Mouse (Mus musculus): ENCODE data around the gene Itga7. TPM values are rescaled to one million over a fixed set of nuclear protein-coding genes. Genes with fewer than 3 reads are reported as not detected.

Gene Itga7
- total RNA-seq, 1 experiment = 17.6 TPM

DNA sequence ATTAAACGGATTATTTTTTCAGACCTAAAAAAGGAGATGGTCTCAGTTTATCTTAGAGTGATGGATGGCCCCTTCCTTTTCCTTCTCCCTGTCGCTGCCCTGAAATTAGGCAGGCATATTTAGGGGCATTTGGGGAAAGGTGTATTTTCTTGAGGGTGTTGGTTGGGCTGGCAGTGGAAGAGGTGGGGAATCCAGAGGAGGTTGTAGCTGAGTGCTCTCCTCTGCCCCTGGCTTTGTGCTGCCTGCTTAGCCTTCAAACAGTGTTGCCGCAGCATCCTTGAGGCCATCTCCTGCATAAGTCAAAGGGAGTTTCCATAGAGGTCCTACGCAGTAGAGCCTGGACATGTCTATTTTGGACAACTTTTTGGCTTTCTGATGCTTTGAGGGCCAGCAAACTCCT lies 20.8 kb upstream of the Itga7 start:
- Histone ChIP-seq H3K9ac (ENCODE audit: insufficient read depth, low read depth, low read length, poor library complexity, severe bottlenecking) (no peak overlapping the region), H3K4me1 (ENCODE audit: control insufficient read depth in 2 of 2, insufficient read depth in 2 of 2, low read length in 2 of 2, poor library complexity in 1 of 2) (peaks cover 0 to 12% of the 10 kb centered on the region in 2 experiments; a peak in 2 of 4 replicates), H3K9me3 (ENCODE audit: control insufficient read depth, insufficient read depth, low read depth, low read length) (no peaks in the 10 kb centered on the region), H3K4me3 (ENCODE audit: insufficient read depth in 1 of 2, low read depth in 1 of 2, low read length in 2 of 2, poor library complexity in 1 of 2, severe bottlenecking in 1 of 2) (no peak overlapping the region), H3K27ac (ENCODE audit: insufficient read depth, low read depth, low read length, poor library complexity, severe bottlenecking) (no peak overlapping the region), H3K36me3 (ENCODE audit: control insufficient read depth, insufficient read depth, low read length, poor library complexity, severe bottlenecking) (peaks cover 30% of the 10 kb centered on the region)
- in situ Hi-C loops (cut with MboI; ENCODE audit: low sequenced_read_pairs in 2 of 2, unreplicated experiment in 2 of 2) = no loop called here
- TF ChIP-seq MAFK (IDR thresholded peaks at IDR 0.05; ENCODE audit: insufficient read depth, low read depth, low read length) = no peak
- no peak for DNase-seq (ENCODE audit: low read depth, low spot score)

- Histone ChIP-seq H3K36me3 (ENCODE audit: control insufficient read depth, insufficient read depth, low read length, poor library complexity, severe bottlenecking) (peaks cover 31% of the 10 kb centered on the region), H3K9me3 (ENCODE audit: control insufficient read depth, insufficient read depth, low read depth, low read length) (no peaks in the 10 kb centered on the region), H3K4me3 (ENCODE audit: insufficient read depth in 1 of 2, low read depth in 1 of 2, low read length in 2 of 2, poor library complexity in 1 of 2, severe bottlenecking in 1 of 2) (no peak overlapping the region), H3K4me1 (ENCODE audit: control insufficient read depth in 2 of 2, insufficient read depth in 2 of 2, low read length in 2 of 2, poor library complexity in 1 of 2) (peaks cover 0 to 12% of the 10 kb centered on the region in 2 experiments; a peak in 2 of 4 replicates), H3K9ac (ENCODE audit: insufficient read depth, low read depth, low read length, poor library complexity, severe bottlenecking) (no peak overlapping the region), H3K27ac (ENCODE audit: insufficient read depth, low read depth, low read length, poor library complexity, severe bottlenecking) (no peak overlapping the region)
- peak; percentile 90 for DNase-seq (ENCODE audit: low read depth, low spot score)
- in situ Hi-C loops (cut with MboI; ENCODE audit: low sequenced_read_pairs in 2 of 2, unreplicated experiment in 2 of 2) = no loop called here
- no peak for TF ChIP-seq CHD2 (IDR thresholded peaks at IDR 0.05; ENCODE audit: low read depth, low read length)
- no peak for TF ChIP-seq MAFK (IDR thresholded peaks at IDR 0.05; ENCODE audit: insufficient read depth, low read depth, low read length)
- TF ChIP-seq ZNF384 (IDR thresholded peaks at IDR 0.05; ENCODE audit: low read depth, low read length) = no peak
- no peak; the same call in 1 of the 2 replicates for TF ChIP-seq ZC3H11A (IDR thresholded peaks at IDR 0.05; ENCODE audit: borderline replicate concordance, low read depth, low read length)
- TF ChIP-seq HCFC1 (IDR thresholded peaks at IDR 0.05; ENCODE audit: borderline replicate concordance, insufficient read depth, low read length) = no peak
Observed at GRCm38 (mm10) chr10:128913219-128913618, 20.4 kb upstream of the Itga7 start.

DNA sequence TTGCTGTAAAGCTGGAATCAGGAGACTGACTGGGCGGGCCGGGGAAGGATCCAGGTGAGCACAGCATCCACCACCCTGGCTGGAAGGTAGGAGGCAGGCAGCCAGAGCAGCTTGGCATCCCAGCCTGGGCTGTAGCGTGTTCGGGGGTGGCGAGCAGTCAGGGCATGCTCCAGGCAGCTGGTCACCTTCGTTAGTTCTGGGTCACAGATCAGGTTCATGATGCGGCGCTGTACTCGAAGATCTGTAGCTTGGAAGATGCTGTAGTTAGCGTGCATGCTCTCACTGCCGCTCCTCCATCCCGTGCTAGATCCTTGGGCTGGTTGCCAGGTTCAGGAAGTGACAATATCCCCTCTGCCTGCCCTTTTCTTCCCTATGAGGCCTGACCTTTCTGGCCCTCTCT lies 19.9 kb upstream of the Itga7 start:
- in situ Hi-C loops (cut with MboI; ENCODE audit: low sequenced_read_pairs in 2 of 2, unreplicated experiment in 2 of 2) = no loop called here
- Histone ChIP-seq H3K9me3 (ENCODE audit: control insufficient read depth, insufficient read depth, low read depth, low read length) (no peaks in the 10 kb centered on the region), H3K4me1 (ENCODE audit: control insufficient read depth in 2 of 2, insufficient read depth in 2 of 2, low read length in 2 of 2, poor library complexity in 1 of 2) (peaks cover 0 to 12% of the 10 kb centered on the region in 2 experiments; a peak in 2 of 4 replicates), H3K9ac (ENCODE audit: insufficient read depth, low read depth, low read length, poor library complexity, severe bottlenecking) (no peak overlapping the region), H3K27ac (ENCODE audit: insufficient read depth, low read depth, low read length, poor library complexity, severe bottlenecking) (no peak overlapping the region), H3K36me3 (ENCODE audit: control insufficient read depth, insufficient read depth, low read length, poor library complexity, severe bottlenecking) (peaks cover 31% of the 10 kb centered on the region), H3K4me3 (ENCODE audit: insufficient read depth in 1 of 2, low read depth in 1 of 2, low read length in 2 of 2, poor library complexity in 1 of 2, severe bottlenecking in 1 of 2) (no peak overlapping the region)
- no peak for TF ChIP-seq ZNF384 (IDR thresholded peaks at IDR 0.05; ENCODE audit: low read depth, low read length)
- TF ChIP-seq ZC3H11A (IDR thresholded peaks at IDR 0.05; ENCODE audit: borderline replicate concordance, low read depth, low read length) = no peak
- no peak for TF ChIP-seq MAFK (IDR thresholded peaks at IDR 0.05; ENCODE audit: insufficient read depth, low read depth, low read length)
- TF ChIP-seq CHD2 (IDR thresholded peaks at IDR 0.05; ENCODE audit: low read depth, low read length) = no peak
- no peak for TF ChIP-seq HCFC1 (IDR thresholded peaks at IDR 0.05; ENCODE audit: borderline replicate concordance, insufficient read depth, low read length)
- DNase-seq (ENCODE audit: low read depth, low spot score) = no peak

- Histone ChIP-seq H3K4me3 (ENCODE audit: insufficient read depth in 1 of 2, low read depth in 1 of 2, low read length in 2 of 2, poor library complexity in 1 of 2, severe bottlenecking in 1 of 2) (no peak overlapping the region), H3K9me3 (ENCODE audit: control insufficient read depth, insufficient read depth, low read depth, low read length) (no peaks in the 10 kb centered on the region), H3K36me3 (ENCODE audit: control insufficient read depth, insufficient read depth, low read length, poor library complexity, severe bottlenecking) (peaks cover 31% of the 10 kb centered on the region), H3K4me1 (ENCODE audit: control insufficient read depth in 2 of 2, insufficient read depth in 2 of 2, low read length in 2 of 2, poor library complexity in 1 of 2) (peaks cover 0 to 13% of the 10 kb centered on the region in 2 experiments; a peak in 2 of 4 replicates), H3K27ac (ENCODE audit: insufficient read depth, low read depth, low read length, poor library complexity, severe bottlenecking) (no peak overlapping the region), H3K9ac (ENCODE audit: insufficient read depth, low read depth, low read length, poor library complexity, severe bottlenecking) (no peak overlapping the region)
- TF ChIP-seq HCFC1 (IDR thresholded peaks at IDR 0.05; ENCODE audit: borderline replicate concordance, insufficient read depth, low read length) (no peak), CHD2 (IDR thresholded peaks at IDR 0.05; ENCODE audit: low read depth, low read length) (no peak), MAFK (IDR thresholded peaks at IDR 0.05; ENCODE audit: insufficient read depth, low read depth, low read length) (no peak), ZNF384 (IDR thresholded peaks at IDR 0.05; ENCODE audit: low read depth, low read length) (no peak), ZC3H11A (IDR thresholded peaks at IDR 0.05; ENCODE audit: borderline replicate concordance, low read depth, low read length) (no peak)
- DNase-seq (ENCODE audit: low read depth, low spot score) = no peak
- in situ Hi-C loops (cut with MboI; ENCODE audit: low sequenced_read_pairs in 2 of 2, unreplicated experiment in 2 of 2) = no loop called here
Observed at GRCm38 (mm10) chr10:128915550-128915949, 18.1 kb upstream of the Itga7 start.

DNA sequence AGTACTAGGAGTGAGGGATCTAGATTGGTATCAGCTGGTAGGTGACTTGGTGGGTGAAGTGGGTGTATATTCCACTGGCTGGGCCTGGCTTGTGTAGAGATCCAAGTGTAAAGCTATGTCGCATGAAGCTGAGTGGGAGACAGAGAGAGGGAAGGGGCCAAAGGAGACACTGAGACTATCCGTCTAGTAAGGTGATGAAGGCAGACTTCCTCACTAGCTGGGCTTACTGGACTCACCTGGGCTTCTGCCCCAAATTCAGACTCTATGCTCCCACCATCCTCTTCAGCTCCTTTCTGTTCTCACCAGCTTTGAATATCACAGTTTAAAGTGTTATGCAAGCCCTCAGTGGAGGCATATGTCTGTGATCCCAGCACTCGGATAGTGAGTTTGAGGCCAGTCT lies 17.0 kb upstream of the Itga7 start:
- TF ChIP-seq HCFC1 (IDR thresholded peaks at IDR 0.05; ENCODE audit: borderline replicate concordance, insufficient read depth, low read length) (no peak), ZNF384 (IDR thresholded peaks at IDR 0.05; ENCODE audit: low read depth, low read length) (no peak), CHD2 (IDR thresholded peaks at IDR 0.05; ENCODE audit: low read depth, low read length) (no peak), ZC3H11A (IDR thresholded peaks at IDR 0.05; ENCODE audit: borderline replicate concordance, low read depth, low read length) (no peak), MAFK (IDR thresholded peaks at IDR 0.05; ENCODE audit: insufficient read depth, low read depth, low read length) (no peak)
- in situ Hi-C loops (cut with MboI; ENCODE audit: low sequenced_read_pairs in 2 of 2, unreplicated experiment in 2 of 2) = no loop called here
- H3K4me3 ChIP-seq (ENCODE audit: insufficient read depth in 1 of 2, low read depth in 1 of 2, low read length in 2 of 2, poor library complexity in 1 of 2, severe bottlenecking in 1 of 2) = no peak overlapping the region
- DNase-seq (ENCODE audit: low read depth, low spot score) = no peak
- H3K4me1 ChIP-seq (ENCODE audit: control insufficient read depth in 2 of 2, insufficient read depth in 2 of 2, low read length in 2 of 2, poor library complexity in 1 of 2) = peaks cover 0 to 11% of the 10 kb centered on the region in 2 experiments; a peak in 2 of 4 replicates
- H3K9me3 ChIP-seq (ENCODE audit: control insufficient read depth, insufficient read depth, low read depth, low read length) = no peaks in the 10 kb centered on the region
- no peak overlapping the region for H3K27ac ChIP-seq (ENCODE audit: insufficient read depth, low read depth, low read length, poor library complexity, severe bottlenecking)
- peaks cover 29% of the 10 kb centered on the region for H3K36me3 ChIP-seq (ENCODE audit: control insufficient read depth, insufficient read depth, low read length, poor library complexity, severe bottlenecking)
- H3K9ac ChIP-seq (ENCODE audit: insufficient read depth, low read depth, low read length, poor library complexity, severe bottlenecking) = no peak overlapping the region
